Mouse (Mus musculus): ENCODE data around the gene 4933406M09Rik.

DNA sequence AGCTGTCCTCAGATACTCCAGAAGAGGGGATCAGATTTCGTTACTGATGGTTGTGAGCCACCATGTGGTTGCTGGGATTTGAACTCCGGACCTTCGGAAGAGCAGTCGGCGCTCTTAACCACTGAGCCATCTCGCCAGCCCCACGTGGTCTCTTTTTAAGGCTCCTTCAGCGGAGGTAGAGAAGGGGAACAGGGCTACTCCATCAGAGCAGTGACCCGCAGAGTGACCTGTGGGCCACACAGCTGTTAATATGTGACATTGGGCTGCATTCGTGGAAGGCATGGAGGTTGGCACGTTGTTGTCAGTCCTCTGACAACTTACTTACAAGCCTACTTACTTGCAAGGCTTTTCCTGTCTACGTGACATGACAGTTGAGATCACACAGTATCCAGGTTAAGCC is 12.5 kb downstream of the 4933406M09Rik start:
- TF ChIP-seq POLR2A (IDR thresholded peaks at IDR 0.05; ENCODE audit: low read depth, low read length): no peak
- no peak for TF ChIP-seq CTCF (IDR thresholded peaks at IDR 0.05; ENCODE audit: extremely low read depth, insufficient read length, insufficient replicate concordance, low read depth, low read length)
